Mouse (Mus musculus): ENCODE results near the gene Antxr1. TPM values are rescaled to one million over a fixed set of nuclear protein-coding genes. Genes with fewer than 3 reads are reported as not detected.
A peak's percentile ranks its signal among the peaks of the same experiment; 100 is the strongest.

The Antxr1 gene
- total RNA-seq, 1 experiment from 2014 or later: 0.32 TPM

- ATAC-seq (replicated peaks; ENCODE audit: low read depth, poor library complexity, severe bottlenecking): no peak
Observed at GRCm38 (mm10) chr6:87203065-87203464, 132.6 kb downstream of the Antxr1 start.

DNA sequence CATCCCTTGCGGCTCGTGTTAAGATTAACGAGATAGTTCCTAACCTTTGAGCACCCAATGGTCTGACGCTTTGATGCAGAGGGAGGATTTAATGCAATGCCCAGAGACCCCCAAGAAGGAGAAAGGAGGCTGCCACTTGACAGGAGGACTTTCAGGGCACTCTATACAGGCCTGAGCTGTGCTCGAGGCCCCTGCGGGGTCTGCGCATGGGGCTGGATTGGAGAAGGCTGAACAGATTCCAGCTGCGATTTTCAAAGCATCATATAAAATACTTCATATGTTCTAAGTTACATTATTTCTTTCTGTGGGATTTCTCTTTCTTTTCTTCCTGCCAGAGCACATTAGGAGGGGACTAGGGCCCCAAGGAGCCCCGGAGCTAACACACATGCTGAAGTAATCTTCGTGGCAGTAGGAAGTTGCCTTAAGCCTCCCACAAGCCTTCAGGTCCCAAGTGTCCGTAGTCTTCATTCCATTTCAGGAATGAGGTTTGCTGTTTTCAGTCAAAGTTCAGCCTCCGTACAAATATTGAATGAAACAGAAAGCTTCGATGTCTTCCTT lies 133.5 kb downstream of the Antxr1 start:
- ATAC-seq (replicated peaks; ENCODE audit: low read depth, poor library complexity, severe bottlenecking): no peak

DNA sequence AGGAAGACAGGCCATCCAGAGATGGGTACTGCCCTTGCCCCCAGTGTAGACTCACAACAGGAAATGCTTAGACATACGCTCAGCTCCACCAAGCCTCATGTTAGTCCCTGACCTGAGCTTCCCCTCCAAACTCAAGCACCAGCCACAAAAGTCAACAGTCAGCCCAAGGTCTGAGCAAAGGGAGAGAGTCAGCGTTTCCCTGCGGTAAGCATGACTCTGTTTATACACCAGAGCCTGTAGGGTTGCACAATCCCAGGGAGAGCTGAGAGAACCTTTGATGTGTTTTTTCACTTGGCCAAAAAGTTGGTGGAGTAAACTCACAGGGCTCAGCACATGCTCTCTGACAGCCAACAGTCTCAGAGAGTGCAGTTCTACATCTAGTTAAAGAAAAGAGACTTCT lies 145.9 kb downstream of the Antxr1 start:
- ATAC-seq (replicated peaks; ENCODE audit: low read depth, poor library complexity, severe bottlenecking): peak; percentile 88

GRCm38 (mm10) chr6:87186988-87187387 lies 148.6 kb downstream of the Antxr1 start:
- no peak for ATAC-seq (replicated peaks; ENCODE audit: low read depth, poor library complexity, severe bottlenecking)

GRCm38 (mm10) chr6:87184418-87184817 lies 151.2 kb downstream of the Antxr1 start:
- peak; percentile 15 for ATAC-seq (replicated peaks; ENCODE audit: low read depth, poor library complexity, severe bottlenecking)

GRCm38 (mm10) chr6:87183981-87184380 lies 151.6 kb downstream of the Antxr1 start:
- peak; percentile 84 for ATAC-seq (replicated peaks; ENCODE audit: low read depth, poor library complexity, severe bottlenecking)

DNA sequence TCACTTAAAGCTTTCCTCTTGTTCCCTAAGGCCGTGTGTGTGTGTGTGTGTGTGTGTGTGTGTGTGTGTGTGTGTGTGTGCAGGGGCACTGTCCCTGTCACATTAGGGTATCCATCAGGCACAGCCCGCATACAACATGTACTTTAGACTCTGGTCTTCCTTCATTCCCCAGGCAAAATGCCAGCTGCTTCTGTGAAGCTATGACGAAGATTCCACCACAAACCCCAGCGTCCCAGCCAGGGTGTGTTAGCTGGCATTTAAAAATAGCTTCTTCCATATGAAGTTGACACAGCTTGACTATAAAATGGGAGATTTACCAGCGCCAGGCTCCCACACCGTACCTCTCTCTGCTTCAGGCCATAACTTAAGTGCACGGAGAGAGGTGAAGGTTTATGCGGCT lies 152.5 kb downstream of the Antxr1 start:
- ATAC-seq (replicated peaks; ENCODE audit: low read depth, poor library complexity, severe bottlenecking): peak; percentile 53

GRCm38 (mm10) chr6:87182736-87183135 lies 152.9 kb downstream of the Antxr1 start:
- ATAC-seq (replicated peaks; ENCODE audit: low read depth, poor library complexity, severe bottlenecking): no peak

DNA sequence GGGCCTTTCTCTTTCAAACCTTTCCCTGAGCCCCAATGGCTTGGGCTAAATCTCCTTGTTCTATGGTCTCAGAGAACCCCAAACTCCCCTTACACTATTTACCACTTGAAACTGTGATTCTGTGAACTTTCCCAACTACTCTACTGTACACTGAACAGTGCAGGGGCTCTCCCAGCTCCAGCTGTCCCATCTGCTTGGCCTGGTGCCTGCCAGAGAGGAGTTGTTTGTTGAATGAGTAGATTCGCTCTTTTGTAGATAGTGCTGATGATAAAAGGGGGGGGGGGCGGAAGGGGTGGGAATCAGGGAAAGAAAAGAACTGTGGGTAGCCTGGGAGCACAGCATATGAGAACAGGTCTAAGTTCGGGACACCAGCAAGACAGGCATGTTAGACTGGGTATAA lies 164.2 kb downstream of the Antxr1 start:
- ATAC-seq (replicated peaks; ENCODE audit: low read depth, poor library complexity, severe bottlenecking): no peak

DNA sequence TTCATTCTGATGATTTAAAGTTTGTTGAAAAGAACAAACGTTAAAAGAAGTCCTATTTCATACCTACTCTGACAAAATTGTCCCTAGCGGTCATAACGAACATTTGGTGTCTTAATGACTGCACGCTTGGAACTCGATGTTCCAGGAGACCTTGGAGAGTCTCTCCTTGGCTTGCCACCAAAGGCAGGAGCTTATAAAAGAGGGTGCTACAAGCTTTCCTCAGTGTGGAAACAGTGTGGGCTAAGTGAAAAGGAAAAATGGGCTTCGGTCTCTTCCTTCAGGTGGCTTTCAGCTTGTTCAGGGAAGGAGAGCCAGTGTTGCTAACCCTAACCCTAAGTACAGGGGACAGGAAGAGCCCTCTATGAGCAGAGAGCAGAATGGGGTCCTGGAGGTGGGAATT lies 164.7 kb downstream of the Antxr1 start:
- no peak for ATAC-seq (replicated peaks; ENCODE audit: low read depth, poor library complexity, severe bottlenecking)

DNA sequence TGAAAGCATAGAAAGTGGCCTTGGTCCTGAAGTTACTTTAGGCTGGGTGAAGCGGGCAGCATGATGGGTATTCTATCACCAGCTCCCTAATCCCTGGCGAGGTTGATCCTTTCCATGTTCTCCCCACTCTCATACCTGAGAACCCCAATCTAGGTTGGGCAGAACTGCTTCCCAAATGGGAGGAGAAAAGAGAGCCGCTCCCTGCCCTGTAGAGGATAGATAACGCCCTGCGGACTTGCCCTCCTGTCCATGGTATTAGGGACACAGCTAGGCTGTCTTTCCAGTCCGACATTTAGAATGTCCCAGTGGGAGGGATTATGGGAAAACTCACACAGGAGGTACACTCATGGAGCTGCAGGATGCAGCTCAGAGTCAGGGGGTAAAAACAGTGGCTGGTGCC lies 165.3 kb downstream of the Antxr1 start:
- ATAC-seq (replicated peaks; ENCODE audit: low read depth, poor library complexity, severe bottlenecking): no peak

GRCm38 (mm10) chr6:87168021-87168420 lies 167.6 kb downstream of the Antxr1 start:
- no peak for ATAC-seq (replicated peaks; ENCODE audit: low read depth, poor library complexity, severe bottlenecking)

GRCm38 (mm10) chr6:87166673-87167305 lies 168.8 kb downstream of the Antxr1 start:
- ATAC-seq (replicated peaks; ENCODE audit: low read depth, poor library complexity, severe bottlenecking): no peak

- ATAC-seq (replicated peaks; ENCODE audit: low read depth, poor library complexity, severe bottlenecking): no peak
Observed at GRCm38 (mm10) chr6:87165536-87166311, 169.9 kb downstream of the Antxr1 start.

- ATAC-seq (replicated peaks; ENCODE audit: low read depth, poor library complexity, severe bottlenecking): no peak
Observed at GRCm38 (mm10) chr6:87161391-87162263, 174.0 kb downstream of the Antxr1 start.

DNA sequence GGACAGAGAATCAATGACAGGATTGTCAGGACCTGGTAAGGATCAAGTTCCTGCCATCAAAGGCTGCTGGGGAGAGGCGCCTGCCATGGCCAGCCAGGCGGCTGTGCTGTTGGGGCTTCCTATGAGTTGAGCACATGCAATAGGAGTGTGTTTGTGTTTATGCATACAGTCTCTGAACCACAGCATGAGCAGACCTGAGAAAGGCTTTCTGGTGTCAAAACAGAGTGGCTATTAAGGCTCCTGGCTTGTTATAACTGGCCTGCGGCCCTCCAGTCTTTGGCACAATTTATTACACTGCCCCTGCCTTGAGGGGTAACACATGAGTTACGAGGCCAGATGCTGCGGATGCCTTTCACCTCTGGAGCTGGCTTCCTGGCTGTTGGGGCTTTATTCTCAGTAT lies 175.4 kb downstream of the Antxr1 start:
- no peak for ATAC-seq (replicated peaks; ENCODE audit: low read depth, poor library complexity, severe bottlenecking)

DNA sequence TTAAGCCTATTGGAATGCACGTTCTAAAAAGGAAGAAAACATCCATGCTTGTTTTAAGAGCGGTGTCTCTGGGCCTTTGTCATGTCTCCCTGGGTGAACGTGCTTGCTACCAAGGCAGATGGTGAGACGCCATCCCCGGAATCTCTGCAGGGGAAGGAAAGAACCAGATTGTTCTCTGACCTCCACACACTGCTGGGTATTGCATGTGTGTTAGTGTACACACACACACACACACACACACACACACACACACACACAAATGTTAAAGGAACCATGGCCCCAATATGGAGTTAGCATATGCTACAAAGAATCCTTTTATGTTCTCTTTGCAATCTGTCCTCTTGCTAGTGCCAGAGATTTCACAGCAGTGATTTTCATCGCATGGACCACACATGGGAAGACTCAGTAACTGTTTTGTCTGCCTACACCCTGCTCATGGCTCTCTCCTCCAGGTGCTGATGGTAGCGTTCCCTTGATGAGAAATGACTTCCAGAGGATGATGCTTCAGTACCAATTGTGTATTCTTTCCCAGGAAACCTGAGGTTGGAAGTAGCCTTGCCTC lies 177.5 kb downstream of the Antxr1 start:
- no peak for ATAC-seq (replicated peaks; ENCODE audit: low read depth, poor library complexity, severe bottlenecking)

- ATAC-seq (replicated peaks; ENCODE audit: low read depth, poor library complexity, severe bottlenecking): no peak
Observed at GRCm38 (mm10) chr6:87153836-87154235, 181.8 kb downstream of the Antxr1 start.

GRCm38 (mm10) chr6:87153231-87153580 lies 182.4 kb downstream of the Antxr1 start:
- no peak; the same call in 1 of the 2 replicates for ATAC-seq (replicated peaks; ENCODE audit: low read depth, poor library complexity, severe bottlenecking)
